Mouse (Mus musculus) embryonic facial prominence, embryonic 10.5 days (tissue): ENCODE measurements at regions not wholly inside any gene's neighbourhood (a gene's known extent, or its start where the extent isn't known, plus 50 kb on each side); places are given as distances from the start of the nearest gene placed in this dataset.

Source experiments
- DNase-seq: peaks from one replicate; pipeline ENCODE4 v3.0.0-alpha.2; 2017; ENCODE audit warnings: low spot score
- H3K27ac ChIP-seq: fragments of 300-500 bp; sonication (generic); replicated peaks from 2 replicates; pipeline ENCODE4 v1.5.1; 2016; ENCODE audit warnings: mild to moderate bottlenecking
- H3K27me3 ChIP-seq: fragments of 300-500 bp; sonication (generic); replicated peaks from 2 replicates; pipeline ENCODE4 v1.6.1; 2016; ENCODE audit warnings: low read depth, mild to moderate bottlenecking; ENCODE audit not compliant: poor library complexity, severe bottlenecking
- H3K36me3 ChIP-seq: fragments of 300-500 bp; sonication (generic); replicated peaks from 2 replicates; pipeline ENCODE4 v1.6.1; 2016; ENCODE audit warnings: mild to moderate bottlenecking, moderate library complexity
- H3K4me1 ChIP-seq: fragments of 300-500 bp; sonication (generic); 2 replicates; pipeline ENCODE4 v1.6.1; 2016
- H3K4me3 ChIP-seq: fragments of 300-500 bp; sonication (generic); 2 replicates; pipeline ENCODE4 v1.5.1; 2016; ENCODE audit warnings: mild to moderate bottlenecking, moderate library complexity
- H3K9me3 ChIP-seq: fragments of 300-500 bp; sonication (generic); 2 replicates; pipeline ENCODE4 v1.6.1; 2016; ENCODE audit warnings: mild to moderate bottlenecking
- WGBS: fragments of 180-500 bp; shearing (Covaris S2); methylation state at CpG from one replicate; pipeline ENCODE4 v1.1.7; 2016; 5-methylcytosine and 5-hydroxymethylcytosine counted together

DNA sequence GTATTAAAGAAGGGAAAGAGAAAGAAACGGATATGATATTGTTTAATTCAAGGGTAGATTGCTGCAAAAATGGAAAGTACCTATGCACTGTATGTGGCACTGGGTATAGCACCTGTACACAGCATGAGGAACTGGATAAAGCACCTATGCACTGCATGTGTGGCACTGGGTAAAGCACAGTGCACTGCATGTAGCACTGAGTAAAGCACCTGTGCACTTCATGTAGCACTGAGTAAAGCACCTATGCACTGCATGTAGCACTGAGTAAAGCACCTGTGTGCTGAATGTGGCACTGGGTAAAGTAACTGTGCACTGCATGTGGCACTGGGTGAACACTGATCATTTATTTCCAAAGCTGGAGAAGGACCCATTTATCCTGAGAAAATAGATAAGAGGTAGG lies 280.2 kb upstream of the Fam49a start:
- 85% methylated on average over 1 of the region's 1 CpGs for WGBS
- Histone ChIP-seq H3K36me3 (no peaks in the 10 kb centered on the region), H3K27me3 (no peaks in the 10 kb centered on the region), H3K4me1 (no peaks in the 10 kb centered on the region), H3K4me3 (no peak overlapping the region), H3K9me3 (no peaks in the 10 kb centered on the region), H3K27ac (no peak overlapping the region)
- no peak for DNase-seq

DNA sequence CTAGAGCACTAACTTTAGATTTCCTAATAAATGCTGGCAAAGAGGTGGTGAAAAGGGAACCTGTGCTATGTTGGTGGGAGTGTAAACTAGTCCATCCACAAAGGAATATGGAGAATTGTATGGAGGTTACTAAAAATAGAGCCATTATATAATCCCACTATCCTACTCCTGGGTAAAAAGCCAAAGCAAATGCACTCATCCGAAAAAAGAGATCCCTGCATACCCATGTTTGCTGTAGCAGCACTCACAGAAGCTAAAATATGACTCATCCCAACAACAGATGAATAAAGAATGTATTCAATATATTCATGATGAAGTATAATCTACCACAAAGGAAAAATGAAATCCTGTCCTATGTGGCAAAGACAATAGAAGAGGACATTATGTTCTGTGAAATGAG lies 268.4 kb upstream of the Fam49a start:
- Histone ChIP-seq H3K4me1 (no peaks in the 10 kb centered on the region), H3K9me3 (no peaks in the 10 kb centered on the region), H3K4me3 (no peak overlapping the region), H3K27ac (no peak overlapping the region), H3K36me3 (no peaks in the 10 kb centered on the region), H3K27me3 (no peaks in the 10 kb centered on the region)
- no peak for DNase-seq
- WGBS, result 86% methylated on average over 1 of the region's 1 CpGs

DNA sequence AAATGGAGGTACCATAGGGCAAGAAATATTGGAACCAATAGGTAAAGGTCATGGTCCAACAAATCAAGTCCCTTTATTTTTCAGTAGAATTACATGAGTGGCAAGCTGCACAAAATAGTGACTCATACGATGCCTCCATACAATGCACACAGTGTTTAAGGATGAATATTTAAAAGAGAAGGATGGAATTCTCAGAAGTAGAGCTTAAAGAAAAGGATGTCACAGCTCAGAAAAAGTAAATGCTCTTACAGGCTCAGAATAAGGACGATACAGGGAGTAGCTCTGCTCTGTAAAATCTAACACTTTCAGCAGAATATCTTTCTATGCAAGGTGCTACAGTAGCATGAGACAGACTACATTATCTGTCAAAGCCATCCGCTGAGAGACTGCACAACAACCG lies 262.7 kb upstream of the Fam49a start:
- Histone ChIP-seq H3K9me3 (no peaks in the 10 kb centered on the region), H3K36me3 (no peaks in the 10 kb centered on the region), H3K4me3 (no peak overlapping the region), H3K27me3 (no peaks in the 10 kb centered on the region), H3K4me1 (peaks cover 8% of the 10 kb centered on the region; the same call in 1 of the 2 replicates), H3K27ac (no peak overlapping the region)
- WGBS, result 84% methylated on average over 4 of the region's 4 CpGs
- no peak for DNase-seq

DNA sequence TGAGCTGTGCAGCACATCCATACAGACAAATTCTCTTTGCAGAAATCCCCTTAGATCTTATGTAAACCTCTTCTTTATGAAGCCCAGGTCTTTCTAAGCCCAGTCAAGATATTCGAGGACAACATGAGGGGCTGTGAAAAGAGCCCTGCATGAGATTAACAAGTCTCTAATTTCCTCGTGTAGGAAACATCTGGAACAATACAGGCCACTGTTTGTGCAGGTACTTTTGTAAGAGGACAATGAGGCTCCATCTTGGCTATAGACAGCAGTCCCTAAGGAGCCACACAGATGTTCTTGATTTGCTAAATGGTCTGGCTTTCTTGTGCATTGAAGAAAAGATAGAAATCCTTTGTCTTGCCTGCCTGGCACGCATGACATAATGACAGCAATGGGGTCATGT lies 259.5 kb upstream of the Fam49a start:
- Histone ChIP-seq H3K36me3 (no peaks in the 10 kb centered on the region), H3K27ac (no peak overlapping the region), H3K27me3 (no peaks in the 10 kb centered on the region), H3K4me1 (peaks cover 8% of the 10 kb centered on the region; the same call in 1 of the 2 replicates), H3K4me3 (no peak overlapping the region), H3K9me3 (no peaks in the 10 kb centered on the region)
- DNase-seq, result peak; percentile 31
- 14% methylated on average over 3 of the region's 3 CpGs for WGBS

DNA sequence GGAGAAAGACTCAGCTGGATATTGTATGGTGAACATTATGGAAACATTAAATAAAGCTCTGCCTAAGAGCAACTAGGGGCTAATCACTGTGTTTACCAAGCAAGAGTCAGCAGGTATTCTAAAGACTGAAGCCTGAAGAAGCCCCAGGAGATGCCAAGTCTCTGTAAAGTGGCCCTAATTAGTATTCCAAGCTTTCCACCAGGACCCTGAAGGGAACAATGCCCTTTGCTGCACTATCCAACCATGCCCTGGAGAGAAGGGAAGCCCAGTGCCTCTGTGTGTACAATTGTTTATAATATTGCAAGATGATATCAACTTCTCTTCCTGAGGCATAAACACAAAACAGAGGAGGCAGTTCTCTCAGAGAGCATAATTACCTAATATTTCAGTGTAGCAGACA lies 251.3 kb upstream of the Fam49a start:
- Histone ChIP-seq H3K9me3 (no peaks in the 10 kb centered on the region), H3K27me3 (no peaks in the 10 kb centered on the region), H3K36me3 (no peaks in the 10 kb centered on the region), H3K4me1 (no peaks in the 10 kb centered on the region), H3K4me3 (no peak overlapping the region), H3K27ac (no peak overlapping the region)
- DNase-seq, result no peak

DNA sequence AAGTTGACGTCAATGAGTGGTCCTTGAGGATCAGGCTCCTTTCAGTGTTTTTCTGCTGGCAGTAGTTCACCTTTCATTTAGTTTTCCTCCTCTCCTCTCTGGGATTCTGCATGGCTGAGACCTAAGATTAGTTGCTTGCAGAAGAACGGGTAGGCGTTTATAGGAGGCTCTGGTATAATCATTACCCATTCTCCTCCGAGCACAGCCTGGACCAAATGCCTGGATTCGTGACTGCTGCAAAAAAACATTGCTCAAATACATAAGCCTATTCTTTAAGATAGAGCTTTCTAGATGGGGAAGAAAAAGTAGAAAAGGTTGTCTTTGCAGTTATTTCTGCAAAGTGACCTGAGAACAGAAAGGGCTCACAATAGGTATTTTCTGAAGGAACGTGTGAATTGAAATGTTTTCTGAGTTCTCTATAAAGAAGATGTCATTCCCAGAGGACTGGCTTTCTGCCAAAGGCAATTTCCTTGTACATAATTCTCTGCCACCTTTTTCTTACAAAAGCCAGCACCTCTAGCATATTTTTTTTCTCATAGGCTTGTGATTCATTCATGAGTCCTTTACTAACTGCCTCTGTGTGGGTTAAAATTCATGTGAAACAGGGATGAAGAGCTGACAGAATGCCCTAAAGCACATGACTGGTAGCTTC lies 238.0 kb upstream of the Fam49a start:
- Histone ChIP-seq H3K4me1 (no peaks in the 10 kb centered on the region), H3K9me3 (no peaks in the 10 kb centered on the region), H3K4me3 (no peak overlapping the region), H3K27ac (no peak overlapping the region), H3K36me3 (no peaks in the 10 kb centered on the region), H3K27me3 (no peaks in the 10 kb centered on the region)
- WGBS, result 91% methylated on average over 6 of the region's 6 CpGs
- no peak for DNase-seq

DNA sequence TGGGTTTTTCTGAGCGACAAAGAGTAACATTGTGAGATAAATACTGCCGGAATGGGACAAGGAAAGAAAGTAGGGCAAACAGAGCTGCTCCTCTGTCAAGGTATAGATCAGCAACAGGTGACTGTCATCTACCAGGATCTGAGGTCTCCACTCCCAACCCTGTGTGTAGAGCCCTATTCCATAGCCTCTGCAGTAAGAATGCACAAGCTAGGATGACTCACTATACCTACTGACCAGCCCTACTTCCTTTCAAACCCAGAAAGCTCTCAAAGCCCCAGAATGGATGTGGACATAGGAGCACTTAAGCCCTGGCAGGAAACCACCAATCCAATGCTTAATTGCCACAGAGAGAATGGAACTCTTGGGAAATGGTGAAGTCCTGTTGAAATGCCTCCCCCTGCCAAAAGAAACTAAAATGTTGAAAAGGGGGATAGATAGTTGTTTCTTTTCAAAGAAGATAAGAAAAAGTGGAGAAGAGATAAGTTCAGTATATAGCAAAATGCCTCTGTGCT lies 231.8 kb upstream of the Fam49a start:
- no peak for DNase-seq
- Histone ChIP-seq H3K4me3 (no peak overlapping the region), H3K27me3 (no peaks in the 10 kb centered on the region), H3K9me3 (no peaks in the 10 kb centered on the region), H3K27ac (no peak overlapping the region), H3K4me1 (no peaks in the 10 kb centered on the region), H3K36me3 (no peaks in the 10 kb centered on the region)
- WGBS, result 82% methylated on average over 2 of the region's 2 CpGs

DNA sequence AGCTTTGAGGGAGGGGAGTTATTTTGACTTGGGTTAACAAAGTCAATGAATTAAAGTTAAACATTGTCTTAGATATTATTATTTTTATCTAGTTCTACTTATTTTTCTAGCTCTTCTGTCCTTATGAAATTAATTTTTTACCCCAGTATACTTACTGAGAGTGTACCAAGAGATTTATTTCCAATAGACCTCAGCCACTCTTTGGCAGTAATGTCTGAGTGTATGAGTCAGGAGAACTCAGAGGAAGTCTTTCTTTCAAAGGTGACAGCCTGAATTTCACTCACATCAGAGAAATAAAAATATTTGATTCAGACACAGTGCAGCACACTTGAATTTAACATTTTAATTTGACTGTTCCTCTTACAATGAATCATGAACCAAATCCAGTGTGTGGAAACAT lies 227.4 kb upstream of the Fam49a start:
- Histone ChIP-seq H3K9me3 (no peaks in the 10 kb centered on the region), H3K4me3 (no peak overlapping the region), H3K27ac (no peak overlapping the region), H3K4me1 (no peaks in the 10 kb centered on the region), H3K27me3 (no peaks in the 10 kb centered on the region), H3K36me3 (no peaks in the 10 kb centered on the region)
- DNase-seq, result no peak

DNA sequence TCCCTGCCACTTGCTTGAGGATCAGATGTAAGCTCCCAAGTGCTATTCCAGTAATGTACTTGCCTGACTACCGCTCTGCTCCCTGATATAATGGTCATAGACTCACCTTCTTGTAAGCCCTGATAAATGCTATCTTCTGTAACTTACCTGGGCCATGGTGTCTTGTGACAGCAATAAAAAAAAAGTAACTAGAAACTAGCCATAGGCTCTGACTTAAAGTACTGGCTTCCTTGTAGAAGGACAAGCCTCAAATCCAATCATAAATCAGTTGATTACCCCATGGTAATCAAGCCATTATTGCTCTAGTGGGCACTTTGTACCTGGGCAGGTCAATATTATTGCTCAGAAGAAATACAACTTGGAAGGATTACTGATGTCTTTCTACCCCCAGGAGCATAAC lies 222.7 kb upstream of the Fam49a start:
- DNase-seq, result no peak
- H3K4me3 ChIP-seq, result no peak overlapping the region
- no peaks in the 10 kb centered on the region for H3K27me3 ChIP-seq
- no peaks in the 10 kb centered on the region for H3K4me1 ChIP-seq
- no peak overlapping the region for H3K27ac ChIP-seq
- H3K9me3 ChIP-seq, result no peaks in the 10 kb centered on the region
- H3K36me3 ChIP-seq, result no peaks in the 10 kb centered on the region
- WGBS, result 86% methylated on average over 1 of the region's 1 CpGs

DNA sequence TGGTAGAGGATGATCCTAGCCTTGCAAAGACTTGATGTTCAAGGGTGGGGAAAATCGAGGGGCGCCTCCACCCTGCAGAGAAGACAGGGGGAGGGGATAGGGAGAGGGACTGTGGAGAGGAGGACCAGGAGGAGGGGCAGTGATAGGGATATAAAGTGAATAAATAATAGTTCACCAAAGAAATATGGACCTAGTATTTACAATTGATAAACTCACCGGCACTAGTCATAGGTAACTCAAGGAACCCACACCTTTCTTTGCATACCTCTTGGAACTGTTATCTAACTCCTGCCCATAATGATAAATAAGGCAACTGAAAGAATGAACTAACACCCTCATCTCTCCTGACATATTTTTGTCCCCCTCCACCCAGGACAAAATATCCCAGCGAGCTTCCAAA lies 199.7 kb upstream of the Fam49a start:
- H3K4me3 ChIP-seq, result no peak overlapping the region
- WGBS, result 83% methylated on average over 4 of the region's 4 CpGs
- H3K4me1 ChIP-seq, result no peaks in the 10 kb centered on the region
- H3K36me3 ChIP-seq, result no peaks in the 10 kb centered on the region
- H3K27ac ChIP-seq, result no peak overlapping the region
- no peaks in the 10 kb centered on the region for H3K27me3 ChIP-seq
- no peak for DNase-seq
- H3K9me3 ChIP-seq, result no peaks in the 10 kb centered on the region

DNA sequence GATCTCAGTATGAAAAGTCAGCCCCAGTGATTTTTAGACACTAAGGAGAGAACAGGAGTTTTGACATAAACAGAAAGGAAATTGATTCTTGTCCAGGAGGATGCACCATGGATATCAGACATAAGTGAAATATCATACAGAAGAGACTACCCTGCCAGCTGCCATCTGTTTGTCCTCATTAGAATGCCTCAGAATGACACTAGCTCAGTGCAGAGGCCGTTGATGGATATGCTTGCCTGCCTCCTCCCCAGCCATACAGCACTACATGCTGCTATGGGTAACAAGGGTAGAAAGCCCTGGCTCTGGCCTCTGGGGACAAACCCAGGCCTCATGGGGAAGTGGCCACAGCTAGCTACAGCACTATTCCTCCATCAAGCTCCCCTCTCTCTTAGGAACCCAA lies 198.0 kb upstream of the Fam49a start:
- 66% methylated on average over 1 of the region's 1 CpGs for WGBS

DNA sequence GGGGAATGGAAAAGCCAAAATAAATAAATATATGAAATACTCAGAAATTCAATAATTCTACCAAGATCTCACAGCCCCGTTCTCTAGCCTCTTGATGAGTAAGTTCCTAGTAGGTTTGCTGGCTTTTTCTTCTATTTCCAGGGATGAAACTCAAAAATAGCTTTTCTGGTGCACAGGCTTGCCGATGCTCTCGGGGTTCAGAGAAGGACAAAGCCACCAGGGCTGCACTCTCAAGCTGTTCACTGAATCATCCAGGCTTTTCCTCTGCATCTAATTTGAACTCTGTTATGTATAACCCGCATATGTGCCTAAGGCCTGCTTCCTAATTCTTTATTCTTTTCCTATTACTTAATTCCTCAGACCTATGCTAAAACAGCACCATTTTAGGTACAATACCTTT lies 197.5 kb upstream of the Fam49a start:
- no peak overlapping the region for H3K27ac ChIP-seq
- no peaks in the 10 kb centered on the region for H3K27me3 ChIP-seq
- DNase-seq, result no peak
- H3K4me1 ChIP-seq, result no peaks in the 10 kb centered on the region
- H3K9me3 ChIP-seq, result no peaks in the 10 kb centered on the region
- H3K36me3 ChIP-seq, result no peaks in the 10 kb centered on the region
- WGBS, result 89% methylated on average over 4 of the region's 4 CpGs
- H3K4me3 ChIP-seq, result no peak overlapping the region

More for the DNA sequence above, 198.0 kb upstream of the Fam49a start:
- H3K27me3 ChIP-seq, result no peaks in the 10 kb centered on the region
- DNase-seq, result no peak
- H3K36me3 ChIP-seq, result no peaks in the 10 kb centered on the region
- no peaks in the 10 kb centered on the region for H3K9me3 ChIP-seq
- H3K4me1 ChIP-seq, result no peaks in the 10 kb centered on the region
- no peak overlapping the region for H3K4me3 ChIP-seq
- no peak overlapping the region for H3K27ac ChIP-seq

DNA sequence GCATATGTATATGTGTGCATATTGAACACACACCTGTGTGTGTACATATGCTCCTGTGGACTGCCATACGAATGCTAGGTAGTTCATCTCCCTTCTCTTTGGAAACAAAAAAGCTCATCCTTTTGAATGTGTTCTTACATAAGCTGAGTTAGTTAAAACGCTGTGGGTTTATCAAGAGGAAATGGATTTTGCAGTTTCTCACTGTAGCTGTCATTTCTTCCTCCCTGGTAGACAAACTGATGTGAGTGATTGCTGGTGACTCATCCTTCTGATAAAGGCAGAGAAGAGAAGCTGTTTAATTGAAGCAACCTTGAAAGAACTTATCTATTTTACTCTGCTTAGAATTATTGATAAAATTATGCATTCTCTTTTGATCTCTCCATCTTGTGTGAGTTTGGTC lies 173.6 kb upstream of the Fam49a start:
- WGBS, result 77% methylated on average over 2 of the region's 2 CpGs
- no peaks in the 10 kb centered on the region for H3K4me1 ChIP-seq
- DNase-seq, result no peak

More for the DNA sequence above, 173.6 kb upstream of the Fam49a start:
- Histone ChIP-seq H3K4me3 (no peak overlapping the region), H3K9me3 (no peaks in the 10 kb centered on the region), H3K27me3 (no peaks in the 10 kb centered on the region), H3K36me3 (no peaks in the 10 kb centered on the region), H3K27ac (no peak overlapping the region)
